Mouse (Mus musculus): ENCODE measurements around the gene Ackr2. TPM values are rescaled to one million over a fixed set of nuclear protein-coding genes. Genes with fewer than 3 reads are reported as not detected.

Ackr2 gene
- polyA plus RNA-seq, 1 experiment from 2014 or later, result 0.88 TPM

DNA sequence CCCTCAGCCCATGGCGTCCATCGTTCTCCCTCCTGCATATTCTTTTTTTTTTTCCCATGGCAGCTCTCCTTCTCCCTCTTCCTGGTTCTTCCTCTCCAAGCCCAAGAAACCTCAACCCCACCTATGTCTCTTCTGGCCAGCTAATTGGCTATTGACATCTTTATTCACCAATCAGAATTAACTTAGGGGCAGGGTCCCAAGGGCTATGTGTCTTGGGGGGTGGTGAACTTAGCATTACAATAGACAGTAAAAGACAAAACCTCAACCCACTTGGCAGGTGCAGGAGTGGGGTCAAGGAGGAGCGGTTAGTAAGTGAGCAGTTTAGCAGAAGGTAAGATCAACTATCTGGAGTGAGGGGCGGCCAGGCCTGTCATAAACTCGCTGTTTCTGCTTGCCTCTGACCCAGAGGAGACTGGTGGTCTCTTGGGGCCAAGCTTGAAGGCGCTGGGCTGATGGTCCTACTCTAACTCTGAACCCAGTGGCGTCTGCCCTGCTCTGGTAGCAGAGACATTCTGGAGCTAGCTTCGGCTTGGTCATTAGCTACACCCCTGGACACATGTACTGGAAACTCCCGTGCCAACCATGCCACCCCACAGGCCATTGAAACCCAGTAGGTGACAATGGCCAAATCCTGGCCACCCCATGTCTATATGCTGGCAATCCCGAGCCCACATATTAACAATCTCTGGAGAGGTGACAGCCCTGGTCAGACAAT is 9.4 kb downstream of the Ackr2 start:
- WGBS, result 74% methylated on average over 10 of the region's 10 CpGs
- no peak overlapping the region for H3K27ac ChIP-seq (ENCODE audit: low read depth)

DNA sequence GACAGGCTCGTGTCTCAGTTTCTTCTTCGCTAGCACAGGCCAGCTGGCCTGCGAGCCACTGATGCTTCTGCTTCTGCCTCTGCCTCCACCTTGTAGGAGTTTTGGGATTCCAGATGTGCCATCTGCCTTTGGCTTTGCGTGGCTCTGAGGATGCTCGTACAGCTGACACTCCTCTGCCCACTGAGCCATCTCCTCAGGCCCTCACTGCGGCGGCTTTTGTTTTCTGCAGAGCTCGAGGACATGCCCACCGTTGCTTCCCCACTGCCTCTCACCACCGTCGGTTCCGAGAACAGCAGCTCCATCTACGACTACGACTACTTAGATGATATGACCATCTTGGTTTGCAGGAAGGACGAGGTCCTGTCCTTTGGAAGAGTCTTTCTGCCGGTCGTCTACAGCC is 10.2 kb downstream of the Ackr2 start:
- H3K27me3 ChIP-seq (ENCODE audit: insufficient read depth, low read length), result no peaks in the 10 kb centered on the region
- WGBS, result 93% methylated on average over 17 of the region's 17 CpGs
- no peak for TF ChIP-seq CTCF (IDR thresholded peaks at IDR 0.05; ENCODE audit: low read depth)
- no peak for ATAC-seq (ENCODE audit: insufficient read depth)
- no peak overlapping the region for H3K9ac ChIP-seq
- H3K36me3 ChIP-seq (ENCODE audit: insufficient read depth), result no peaks in the 10 kb centered on the region
- no peak overlapping the region for H3K4me2 ChIP-seq
- no peak for DNase-seq
- no peak overlapping the region for H3K27ac ChIP-seq (ENCODE audit: low read depth)
- no peaks in the 10 kb centered on the region for H3K9me3 ChIP-seq (ENCODE audit: low read depth, low read length)
- no peak overlapping the region for H3K4me3 ChIP-seq (ENCODE audit: low read depth, low read length)
- no peaks in the 10 kb centered on the region for H3K4me1 ChIP-seq (ENCODE audit: insufficient read depth)

More for the DNA sequence above, 9.4 kb downstream of the Ackr2 start:
- Histone ChIP-seq H3K4me1 (ENCODE audit: insufficient read depth) (no peaks in the 10 kb centered on the region), H3K27me3 (ENCODE audit: insufficient read depth, low read length) (no peaks in the 10 kb centered on the region), H3K9me3 (ENCODE audit: low read depth, low read length) (no peaks in the 10 kb centered on the region), H3K4me3 (ENCODE audit: low read depth, low read length) (no peak overlapping the region), H3K9ac (no peak overlapping the region), H3K36me3 (ENCODE audit: insufficient read depth) (no peaks in the 10 kb centered on the region), H3K4me2 (no peak overlapping the region)
- no peak for DNase-seq
- no peak for TF ChIP-seq CTCF (IDR thresholded peaks at IDR 0.05; ENCODE audit: low read depth)
- ATAC-seq (ENCODE audit: insufficient read depth), result no peak

DNA sequence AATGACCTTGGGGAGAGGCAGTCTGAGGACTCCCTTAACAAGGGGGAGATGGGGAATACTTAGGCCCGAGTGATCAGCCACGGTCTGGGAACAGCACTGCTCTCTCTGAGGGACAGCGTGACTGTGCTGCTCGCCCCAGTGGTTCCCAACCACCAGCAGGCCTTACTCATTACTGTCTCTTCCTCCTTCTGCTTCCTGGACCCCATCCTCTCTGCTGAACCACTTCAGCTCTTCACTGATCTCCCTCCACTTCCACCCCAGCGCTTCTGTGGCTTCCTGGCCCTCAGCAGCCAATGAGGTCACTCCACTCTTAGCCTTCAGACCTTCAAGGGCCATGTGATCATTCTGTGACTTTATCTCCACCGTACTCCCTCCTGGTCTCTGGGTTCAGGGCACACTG is 11.5 kb downstream of the Ackr2 start:
- Histone ChIP-seq H3K27me3 (ENCODE audit: insufficient read depth, low read length) (no peaks in the 10 kb centered on the region), H3K36me3 (ENCODE audit: insufficient read depth) (no peaks in the 10 kb centered on the region)
- WGBS, result 71% methylated on average over 6 of the region's 6 CpGs

DNA sequence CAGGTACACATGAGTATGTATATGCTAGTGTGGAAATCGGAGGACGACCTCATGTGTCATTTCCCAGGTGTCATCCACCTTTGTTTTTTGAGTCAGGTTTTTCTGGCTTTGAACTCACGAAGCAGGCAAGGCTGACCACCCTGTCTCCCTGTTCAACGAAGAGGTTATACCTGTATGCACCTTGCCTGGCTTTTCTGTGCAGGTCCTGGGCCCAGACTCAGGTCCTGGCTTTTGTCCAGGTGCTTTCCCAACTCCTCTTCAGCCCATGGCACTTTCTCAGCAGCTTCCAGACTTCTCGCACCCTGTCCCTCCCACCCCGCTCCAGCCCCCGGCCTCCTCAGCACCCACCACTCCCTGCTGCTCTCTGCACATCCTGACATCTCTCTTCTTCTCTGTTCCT is 13.0 kb downstream of the Ackr2 start:
- WGBS, result 86% methylated on average over 7 of the region's 7 CpGs
- no peak for TF ChIP-seq CTCF (IDR thresholded peaks at IDR 0.05; ENCODE audit: low read depth)

More for the DNA sequence above, 11.5 kb downstream of the Ackr2 start:
- ATAC-seq (ENCODE audit: insufficient read depth) (no peak), DNase-seq (no peak)
- no peak overlapping the region for H3K9ac ChIP-seq
- H3K4me1 ChIP-seq (ENCODE audit: insufficient read depth), result no peaks in the 10 kb centered on the region
- H3K27ac ChIP-seq (ENCODE audit: low read depth), result no peak overlapping the region
- H3K4me2 ChIP-seq, result no peak overlapping the region
- TF ChIP-seq CTCF (IDR thresholded peaks at IDR 0.05; ENCODE audit: low read depth), result no peak
- no peaks in the 10 kb centered on the region for H3K9me3 ChIP-seq (ENCODE audit: low read depth, low read length)
- H3K4me3 ChIP-seq (ENCODE audit: low read depth, low read length), result no peak overlapping the region

DNA sequence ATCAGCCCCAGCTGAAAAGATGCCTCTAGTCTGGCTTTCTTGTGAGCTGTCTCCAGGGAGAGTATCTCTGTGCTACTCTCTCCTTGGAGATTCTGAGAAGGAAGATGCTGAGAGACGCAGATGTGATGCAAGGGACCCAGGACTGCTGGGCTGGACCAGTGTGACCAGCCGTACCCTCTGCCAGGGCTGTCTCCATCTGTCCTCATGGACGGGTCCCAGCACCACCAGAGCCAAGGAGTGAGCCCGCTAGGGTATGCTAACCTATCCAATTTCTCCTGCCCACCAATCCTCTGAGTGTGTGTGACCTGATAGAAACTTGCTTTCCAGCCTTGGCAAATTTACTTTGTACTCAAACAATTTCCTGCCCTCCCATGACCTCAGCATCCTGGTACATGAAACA is 14.6 kb downstream of the Ackr2 start:
- no peak overlapping the region for H3K9ac ChIP-seq
- H3K4me2 ChIP-seq, result no peak overlapping the region
- no peak for TF ChIP-seq CTCF (IDR thresholded peaks at IDR 0.05; ENCODE audit: low read depth)
- H3K4me1 ChIP-seq (ENCODE audit: insufficient read depth), result no peaks in the 10 kb centered on the region
- H3K27me3 ChIP-seq (ENCODE audit: insufficient read depth, low read length), result no peaks in the 10 kb centered on the region
- no peaks in the 10 kb centered on the region for H3K9me3 ChIP-seq (ENCODE audit: low read depth, low read length)
- H3K27ac ChIP-seq (ENCODE audit: low read depth), result no peak overlapping the region
- no peak overlapping the region for H3K4me3 ChIP-seq (ENCODE audit: low read depth, low read length)
- no peaks in the 10 kb centered on the region for H3K36me3 ChIP-seq (ENCODE audit: insufficient read depth)
- no peak for DNase-seq
- 84% methylated on average over 4 of the region's 4 CpGs for WGBS
- ATAC-seq (ENCODE audit: insufficient read depth), result no peak

More for the DNA sequence above, 13.0 kb downstream of the Ackr2 start:
- H3K4me1 ChIP-seq (ENCODE audit: insufficient read depth), result no peaks in the 10 kb centered on the region
- ATAC-seq (ENCODE audit: insufficient read depth) (no peak), DNase-seq (no peak)
- no peaks in the 10 kb centered on the region for H3K36me3 ChIP-seq (ENCODE audit: insufficient read depth)
- no peaks in the 10 kb centered on the region for H3K9me3 ChIP-seq (ENCODE audit: low read depth, low read length)
- no peaks in the 10 kb centered on the region for H3K27me3 ChIP-seq (ENCODE audit: insufficient read depth, low read length)
- H3K9ac ChIP-seq, result no peak overlapping the region
- H3K4me3 ChIP-seq (ENCODE audit: low read depth, low read length), result no peak overlapping the region
- no peak overlapping the region for H3K27ac ChIP-seq (ENCODE audit: low read depth)
- no peak overlapping the region for H3K4me2 ChIP-seq

DNA sequence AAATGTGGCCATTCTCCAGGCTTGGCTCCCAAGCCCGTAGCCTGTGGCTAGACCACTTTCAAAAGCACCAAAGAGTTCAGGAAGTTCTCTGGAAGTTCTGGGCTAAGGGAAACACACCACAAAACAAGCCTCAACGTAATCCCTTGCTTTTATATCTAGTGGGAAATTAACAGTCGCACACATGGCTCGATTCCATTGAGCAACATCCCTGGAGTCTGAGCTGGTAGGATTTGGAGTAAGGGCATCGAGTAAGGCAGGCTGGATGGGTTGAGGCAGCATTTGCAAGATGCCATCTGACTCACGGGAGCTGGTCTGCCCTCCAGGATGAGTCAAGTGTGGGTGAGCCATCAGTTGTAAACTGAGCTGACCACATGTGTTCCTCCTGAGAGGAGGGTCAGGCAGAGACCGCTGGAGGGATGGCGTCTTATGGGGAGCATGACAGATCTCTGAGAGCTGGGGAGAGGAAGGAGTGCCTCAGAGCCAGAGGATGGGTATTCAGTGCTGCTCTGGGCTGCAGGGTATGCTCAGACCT is 16.1 kb downstream of the Ackr2 start:
- Histone ChIP-seq H3K36me3 (ENCODE audit: insufficient read depth) (no peaks in the 10 kb centered on the region), H3K9ac (no peak overlapping the region), H3K4me3 (ENCODE audit: low read depth, low read length) (no peak overlapping the region), H3K9me3 (ENCODE audit: low read depth, low read length) (no peaks in the 10 kb centered on the region), H3K27ac (ENCODE audit: low read depth) (no peak overlapping the region), H3K4me1 (ENCODE audit: insufficient read depth) (no peaks in the 10 kb centered on the region), H3K27me3 (ENCODE audit: insufficient read depth, low read length) (no peaks in the 10 kb centered on the region), H3K4me2 (no peak overlapping the region)
- ATAC-seq (ENCODE audit: insufficient read depth) (no peak), DNase-seq (no peak)
- WGBS, result 74% methylated on average over 8 of the region's 8 CpGs
- TF ChIP-seq CTCF (IDR thresholded peaks at IDR 0.05; ENCODE audit: low read depth), result no peak

DNA sequence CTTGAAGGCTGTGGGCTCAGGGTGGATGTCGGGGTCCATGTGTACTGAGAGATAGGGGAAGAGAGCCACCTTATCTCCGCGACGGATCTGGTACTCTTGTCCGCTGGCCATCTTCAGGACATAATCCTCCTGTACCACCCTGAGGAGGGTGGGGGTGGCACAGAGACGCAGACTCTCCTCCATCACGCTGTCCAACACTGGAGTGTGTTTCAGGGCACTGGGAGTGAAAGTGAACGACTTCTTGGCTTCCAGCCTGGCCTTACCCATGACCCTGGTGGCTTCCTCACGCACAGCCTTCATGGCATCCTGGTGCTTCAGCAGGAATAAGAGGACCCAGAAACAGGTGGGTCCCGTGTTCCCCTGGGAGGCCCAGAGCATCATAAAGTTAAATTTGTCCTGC is 16.9 kb downstream of the Ackr2 start:
- no peak for ATAC-seq (ENCODE audit: insufficient read depth)
- WGBS, result 86% methylated on average over 10 of the region's 10 CpGs
- Histone ChIP-seq H3K27me3 (ENCODE audit: insufficient read depth, low read length) (no peaks in the 10 kb centered on the region), H3K36me3 (ENCODE audit: insufficient read depth) (no peaks in the 10 kb centered on the region), H3K4me2 (no peak overlapping the region), H3K9me3 (ENCODE audit: low read depth, low read length) (no peaks in the 10 kb centered on the region), H3K4me1 (ENCODE audit: insufficient read depth) (no peaks in the 10 kb centered on the region), H3K27ac (ENCODE audit: low read depth) (no peak overlapping the region), H3K9ac (no peak overlapping the region), H3K4me3 (ENCODE audit: low read depth, low read length) (no peak overlapping the region)
- no peak for DNase-seq
- no peak for TF ChIP-seq CTCF (IDR thresholded peaks at IDR 0.05; ENCODE audit: low read depth)
